8 mouse cellular contexts compared by ENCODE assay signal in the genomic region with DNA sequence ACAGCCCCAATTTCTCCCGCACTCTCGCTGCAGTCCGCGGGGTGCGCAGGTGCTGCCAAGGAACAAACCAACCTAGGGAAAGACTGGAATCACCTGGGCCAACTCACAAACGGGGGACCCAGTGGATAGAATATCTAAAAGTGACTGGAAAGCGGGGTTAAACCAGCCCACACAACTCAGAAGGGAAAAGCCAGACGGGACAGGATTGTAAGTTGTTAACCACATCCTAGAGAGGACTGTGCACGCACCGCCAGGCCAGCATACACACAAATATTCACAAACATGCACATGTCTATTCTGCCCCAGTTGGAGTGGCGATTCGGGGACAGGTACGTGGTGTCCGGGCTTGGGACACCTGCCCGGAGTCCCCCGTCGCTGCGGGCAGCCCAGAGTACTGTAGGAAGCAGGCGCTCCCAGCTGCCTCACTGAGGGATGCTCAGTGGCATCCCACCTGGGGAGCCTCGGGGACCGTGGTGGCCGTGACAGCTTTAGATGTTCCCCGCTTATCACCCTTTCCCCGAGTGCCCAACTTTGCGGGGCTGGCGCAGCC. TPM values are rescaled to one million over a fixed set of nuclear protein-coding genes. Genes with fewer than 3 reads are reported as not detected.
A peak's percentile ranks its signal among the peaks of the same experiment; 100 is the strongest.
DNase-seq lines count a peak whose midpoint lies in the region; ATAC-seq lines count a peak whose summit lies in the region.

No protein-coding gene starts in this region.

- H3K9ac ChIP-seq in heart, embryonic 13.5 days, result peak overlapping the region; percentile 86
- peak overlapping the region; percentile 74 for H3K9ac ChIP-seq in hindbrain, embryonic 12.5 days

- no peaks in the 10 kb centered on the region for H3K79me2 ChIP-seq in macrophage (ENCODE audit: inconsistent target)

- under 1% methylated on average over 26 of the region's 26 CpGs for WGBS in heart, embryonic 13.5 days
- WGBS in hindbrain, embryonic 12.5 days, result under 1% methylated on average over 26 of the region's 26 CpGs
- WGBS in macrophage (ENCODE audit: missing documents), result 4% methylated on average over 26 of the region's 26 CpGs

- ATAC-seq in heart, embryonic 13.5 days (ENCODE audit: extremely low read depth, insufficient number of reproducible peaks, low FRiP score, low TSS enrichment), result no peak
- ATAC-seq in hindbrain, embryonic 12.5 days (ENCODE audit: low FRiP score), result peak; percentile 54
- ATAC-seq in megakaryocyte progenitor cell, adult 5-6 weeks (replicated peaks; ENCODE audit: poor library complexity), result no peak

- no peak for DNase-seq in heart, postnatal 4 days
- DNase-seq in CD4-positive helper T cell, adult 2 months (ENCODE audit: low read depth, low spot score), result peak; percentile 48
- DNase-seq in cerebellum, adult 8-10 months, result peak; percentile 74
- no peak for DNase-seq in ovary, postnatal 10 days (ENCODE audit: low spot score)

- no peaks in the 10 kb centered on the region for H3K9me3 ChIP-seq in heart, embryonic 13.5 days
- H3K9me3 ChIP-seq in hindbrain, embryonic 12.5 days (replicated peaks), result no peaks in the 10 kb centered on the region

- peaks cover 49% of the 10 kb centered on the region for H3K27me3 ChIP-seq in heart, embryonic 13.5 days (replicated peaks)
- peaks cover 17% of the 10 kb centered on the region for H3K27me3 ChIP-seq in hindbrain, embryonic 12.5 days

- peak overlapping the region; percentile 84 for H3K4me3 ChIP-seq in heart, embryonic 13.5 days
- H3K4me3 ChIP-seq in hindbrain, embryonic 12.5 days, result peak overlapping the region; percentile 79
- peak overlapping the region; percentile 10; the same call in 1 of the 2 replicates for H3K4me3 ChIP-seq in macrophage (ENCODE audit: inconsistent target)

- no peaks in the 10 kb centered on the region for H3K36me3 ChIP-seq in heart, embryonic 13.5 days
- no peaks in the 10 kb centered on the region for H3K36me3 ChIP-seq in hindbrain, embryonic 12.5 days
- no peaks in the 10 kb centered on the region for H3K36me3 ChIP-seq in macrophage (ENCODE audit: inconsistent target)

- peak overlapping the region; percentile 92 for H3K4me2 ChIP-seq in heart, embryonic 13.5 days
- peak overlapping the region; percentile 89 for H3K4me2 ChIP-seq in hindbrain, embryonic 12.5 days (replicated peaks)

- H3K4me1 ChIP-seq in heart, embryonic 13.5 days, result peaks cover 13% of the 10 kb centered on the region
- H3K4me1 ChIP-seq in hindbrain, embryonic 12.5 days, result peaks cover 7% of the 10 kb centered on the region

- H3K27ac ChIP-seq in heart, embryonic 13.5 days (replicated peaks), result no peak overlapping the region
- H3K27ac ChIP-seq in hindbrain, embryonic 12.5 days, result no peak overlapping the region
- no peak overlapping the region for H3K27ac ChIP-seq in macrophage

RNA-seq across cellular contexts. Expression of gene Ust, which starts 1.0 kb away (rescaled TPM):
- polyA plus RNA-seq in heart, embryonic 13.5 days (2015; fragmentation: Nextera tagmentation; extraction: Ambion mirVana), result 1.6 and 1.8 TPM in 2 replicates
- total RNA-seq in heart, postnatal 4 days (2021), result 1 to 10 TPM; 3.0 to 3.1 TPM
- 4.4 and 5.7 TPM in 2 replicates for polyA plus RNA-seq in hindbrain, embryonic 12.5 days (2016; fragmentation: Nextera tagmentation; extraction: Ambion mirVana)
- 1 to 10 TPM; 2.6 to 6.7 (median 4.2) TPM for total RNA-seq in macrophage (2018; cell fraction: chromatin; rRNA removed)
- 1 to 10 TPM; 2.4 to 4.9 (median 2.9) TPM for total RNA-seq in macrophage (2018; cell fraction: cytosol; rRNA removed)
- 1 to 10 TPM; 2.6 to 8.0 (median 3.8) TPM for total RNA-seq in macrophage (2018; cell fraction: nucleus; rRNA removed)
- 1.4 to 3.3 TPM (median 2.4 TPM) in 3 replicates for polyA plus RNA-seq in macrophage (2018)
- 0.47 and 0.56 TPM in 2 replicates for total RNA-seq in megakaryocyte progenitor cell, adult 5-6 weeks (2015)
- 0.14 and 0.21 TPM in 2 replicates for total RNA-seq in megakaryocyte progenitor cell, adult 5-6 weeks (2017)

Comparison
In these comparisons a context has a peak if more than half of its experiments do, and no peak if none do; other contexts are left out.
1. H3K4me3 ChIP-seq: peak in every context shown above with its lines; median percentile 84 in heart, embryonic 13.5 days; 79 in hindbrain, embryonic 12.5 days; 10 in macrophage.
2. DNase-seq: peak in CD4-positive helper T cell, adult 2 months (single experiment) and cerebellum, adult 8-10 months (single experiment); none in heart, postnatal 4 days (single experiment) and ovary, postnatal 10 days (single experiment).